Mouse (Mus musculus) ES-Bruce4 (cell line): ENCODE results near the gene Adamts7.

Source experiments
- CTCF ChIP-seq: IDR thresholded peaks from one replicate; pipeline ENCODE4 v1.8.1; 2011; ENCODE audit warnings: low read depth, low read length
- EP300 ChIP-seq: IDR thresholded peaks from 2 replicates; pipeline ENCODE4 v1.6.1; 2011; ENCODE audit warnings: low read depth, low read length; ENCODE audit not compliant: insufficient read depth

DNA sequence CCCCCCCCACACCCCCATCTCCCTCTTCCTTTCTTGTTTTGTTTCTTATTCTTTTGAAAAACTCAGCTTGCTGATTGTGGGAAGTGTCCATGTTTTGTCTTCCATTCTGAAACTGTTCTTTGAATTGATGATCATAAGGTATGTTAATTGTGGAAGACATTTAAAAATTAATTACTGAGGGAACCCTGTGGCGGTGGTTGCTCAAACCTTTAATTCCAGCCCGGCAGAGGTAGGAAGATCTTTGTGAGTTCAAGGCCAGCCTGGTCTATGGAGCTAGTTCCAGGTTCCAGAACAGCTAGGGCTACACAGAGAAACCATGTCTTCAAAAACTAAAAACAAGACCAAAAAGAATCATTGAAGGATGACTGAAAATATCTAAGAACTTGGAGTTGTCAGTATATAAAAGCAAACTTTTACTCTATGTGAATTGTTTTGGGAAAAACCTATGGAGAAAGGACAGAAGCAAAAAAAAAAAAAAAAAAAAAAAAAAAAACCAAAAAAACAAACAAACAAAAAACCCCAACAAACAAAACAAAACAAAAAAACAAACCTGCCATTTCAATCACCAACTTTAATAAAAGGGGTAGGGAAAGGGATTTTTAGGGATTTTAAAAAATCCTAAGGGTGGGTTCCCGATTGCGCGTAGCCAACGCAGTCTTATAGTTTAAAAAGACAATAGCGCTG is 37.3 kb upstream of the Adamts7 start:
- TF ChIP-seq CTCF = no peak
- no peak for TF ChIP-seq EP300
